Mouse (Mus musculus) G1E (cell line): ENCODE results near the gene Serp1. TPM values are rescaled to one million over a fixed set of nuclear protein-coding genes. Genes with fewer than 3 reads are reported as not detected.

Source experiments
- ATAC-seq: 2 replicates; pipeline ENCODE4 v1.8.0; 2016; ENCODE audit warnings: mild to moderate bottlenecking; ENCODE audit not compliant: insufficient number of reproducible peaks, poor library complexity, low FRiP score, severe bottlenecking; ENCODE audit errors: extremely low read depth
- DNase-seq: peaks from one replicate; pipeline ENCODE4 v3.0.0; 2012; ENCODE audit warnings: low spot score
- H3K27me3 ChIP-seq: 2 replicates; pipeline ENCODE4 v1.6.1; 2012; ENCODE audit warnings: mild to moderate bottlenecking, low read length, inconsistent platforms; ENCODE audit not compliant: insufficient read depth
- H3K36me3 ChIP-seq: replicated peaks from 2 replicates; pipeline ENCODE3; 2012; ENCODE audit warnings: mild to moderate bottlenecking, inconsistent platforms
- H3K4me1 ChIP-seq: 2 replicates; pipeline ENCODE4 v1.6.1; 2012; ENCODE audit warnings: low read depth, low read length, inconsistent platforms, mixed read lengths; ENCODE audit not compliant: insufficient read depth
- H3K4me3 ChIP-seq: 2 replicates; pipeline ENCODE4 v1.5.1; 2012; ENCODE audit warnings: low read depth, mild to moderate bottlenecking, inconsistent platforms, low read length, moderate library complexity, mixed read lengths
- H3K9me3 ChIP-seq: replicated peaks from 2 replicates; pipeline ENCODE4 v1.6.1; 2012; ENCODE audit warnings: inconsistent platforms
- CTCF ChIP-seq: IDR thresholded peaks from 2 replicates; pipeline ENCODE4 v1.5.1; 2012; ENCODE audit warnings: low read depth, low read length, inconsistent platforms, mixed read lengths
- GATA1 ChIP-seq: IDR thresholded peaks from 2 replicates; pipeline ENCODE4 v1.6.1; 2012; ENCODE audit warnings: borderline replicate concordance, low read length, inconsistent platforms, mixed read lengths
- GATA2 ChIP-seq: IDR thresholded peaks from 2 replicates; pipeline ENCODE4 v1.6.1; 2012; ENCODE audit warnings: low read depth, low read length, inconsistent platforms, borderline replicate concordance
- POLR2AphosphoS5 ChIP-seq: IDR thresholded peaks from 2 replicates; pipeline ENCODE4 v1.6.1; 2012; ENCODE audit warnings: low read depth, low read length, inconsistent platforms; ENCODE audit not compliant: insufficient replicate concordance
- TAL1 ChIP-seq: conservative IDR thresholded peaks from 2 replicates; pipeline ENCODE4 v1.6.1; 2012; ENCODE audit warnings: low read depth, low read length, inconsistent platforms, mixed read lengths
- polyA plus RNA-seq: library from polyadenylated mRNA; stranded (reverse); fragments of >175 nt; gene quantifications from 2 replicates; pipeline ENCODE4 v1.2.3, GENCODE M21; 2012
- total RNA-seq, 2 experiments: library from RNA; stranded (forward) in 1 of 2; stranded (reverse) in 1 of 2; fragments of 200-1000 nt in 1 of 2; fragments of >200 nt in 1 of 2; fragmentation: Nextera tagmentation in 1 of 2; gene quantifications; 2 replicates each; pipeline ENCODE4 v1.2.3; 2014 to 2017

Gene Serp1
- 102 and 130 TPM in 2 replicates for total RNA-seq (2014; fragmentation: Nextera tagmentation)
- total RNA-seq (2017) = 89.9 and 91.3 TPM in 2 replicates
- polyA plus RNA-seq = 60.5 and 72.2 TPM in 2 replicates

- Histone ChIP-seq H3K4me3 (peak within 1 kb of the TSS; percentile 96), H3K27me3 (no peaks in the 10 kb centered on the region), H3K9me3 (no peaks in the 10 kb centered on the region), H3K4me1 (peaks cover 32% of the 10 kb centered on the region), H3K36me3 (peaks cover 45% of the 10 kb centered on the region)
- DNase-seq (peak; percentile 85), ATAC-seq (peak; percentile 91)
- TF ChIP-seq CTCF (no peak), GATA2 (no peak), GATA1 (no peak), TAL1 (no peak), POLR2AphosphoS5 (no peak)
Measured at GRCm38 (mm10) chr3:58525652-58526407, at the start of gene Serp1, which contains the start of gene Eif2a. Gene Serp1, minus strand, starts transcription at chr3:58525892. Gene Eif2a, plus strand, starts transcription at chr3:58525821.

DNA sequence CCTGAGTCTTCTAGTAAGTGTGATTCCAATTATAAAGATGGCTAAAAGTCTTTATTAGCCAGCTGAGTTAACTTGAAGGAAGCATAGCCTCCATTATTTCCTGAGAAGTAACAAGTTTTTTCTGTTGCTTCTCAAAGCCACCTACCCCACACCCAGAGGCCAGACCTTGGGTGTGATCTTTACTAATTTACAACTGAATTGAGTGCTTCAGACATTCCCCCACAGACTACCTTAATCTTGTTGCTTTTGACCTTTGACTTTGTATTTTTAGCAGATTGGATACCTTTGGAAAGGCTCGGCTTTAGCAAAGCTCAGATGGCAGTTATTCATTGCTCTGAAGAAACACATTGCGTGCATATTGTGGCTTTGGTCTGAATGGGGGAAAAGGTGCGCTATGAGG lies 45.1 kb upstream of the Serp1 start:
- H3K27me3 ChIP-seq = no peaks in the 10 kb centered on the region
- H3K4me1 ChIP-seq = peaks cover 1% of the 10 kb centered on the region
- TF ChIP-seq CTCF (no peak), TAL1 (no peak), GATA1 (no peak), POLR2AphosphoS5 (no peak), GATA2 (no peak)
- no peak for ATAC-seq
- no peaks in the 10 kb centered on the region for H3K36me3 ChIP-seq
- H3K9me3 ChIP-seq = no peaks in the 10 kb centered on the region
- H3K4me3 ChIP-seq = no peak overlapping the region
- no peak for DNase-seq

DNA sequence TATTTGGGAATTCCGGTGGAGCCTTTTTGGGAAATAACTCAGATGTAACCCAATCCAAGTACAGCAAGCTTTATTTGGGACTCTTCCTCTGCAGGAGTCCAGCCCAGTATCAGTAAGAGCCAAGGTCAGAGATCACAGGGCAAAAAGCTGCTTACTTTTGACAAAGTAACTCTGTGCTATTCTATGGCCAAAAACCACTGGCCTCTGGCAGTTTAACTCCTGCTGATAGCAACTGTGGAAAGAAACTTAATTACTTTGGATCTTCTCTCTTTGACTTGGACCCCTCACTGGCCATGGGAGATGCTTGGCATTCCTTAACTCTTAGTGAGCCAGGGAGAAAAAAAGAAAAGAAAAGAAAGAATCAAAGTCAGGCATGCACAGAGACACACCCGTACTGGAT lies 35.7 kb upstream of the Serp1 start:
- no peak for ATAC-seq
- Histone ChIP-seq H3K4me3 (no peak overlapping the region), H3K4me1 (0 out of 2 replicates have a peak, but pooled peaks cover 3% of the 10 kb centered on the region), H3K27me3 (no peaks in the 10 kb centered on the region), H3K9me3 (peaks cover 6% of the 10 kb centered on the region), H3K36me3 (peaks cover 23% of the 10 kb centered on the region)
- no peak for TF ChIP-seq POLR2AphosphoS5
- TF ChIP-seq GATA1 = no peak
- TF ChIP-seq TAL1 = no peak
- no peak for TF ChIP-seq CTCF
- TF ChIP-seq GATA2 = no peak
- no peak for DNase-seq

DNA sequence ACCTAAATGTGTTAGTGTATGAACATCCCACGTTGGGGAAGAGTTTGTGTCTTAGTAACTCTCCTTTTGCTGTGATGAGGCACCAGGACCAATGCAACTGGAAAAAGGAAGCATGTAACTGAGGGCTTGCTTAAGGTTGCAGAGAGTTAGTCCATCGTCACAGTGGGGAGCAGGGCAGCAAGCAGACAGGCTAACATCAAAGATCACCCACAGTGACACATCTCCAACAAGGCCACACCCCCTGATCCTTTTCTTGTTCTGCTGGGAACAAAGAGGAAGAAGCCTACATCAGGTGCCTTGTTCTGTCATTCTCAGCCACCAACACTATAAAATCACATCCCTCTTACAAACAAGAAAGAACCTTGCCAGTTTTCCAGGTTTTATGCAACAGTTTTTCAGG lies 34.2 kb upstream of the Serp1 start:
- DNase-seq (no peak), ATAC-seq (no peak)
- TF ChIP-seq POLR2AphosphoS5 = no peak
- TF ChIP-seq TAL1 = no peak
- TF ChIP-seq GATA2 = no peak
- no peak for TF ChIP-seq GATA1
- TF ChIP-seq CTCF = no peak
- H3K36me3 ChIP-seq = peaks cover 38% of the 10 kb centered on the region
- H3K4me1 ChIP-seq = 0 out of 2 replicates have a peak, but pooled peaks cover 3% of the 10 kb centered on the region
- no peaks in the 10 kb centered on the region for H3K27me3 ChIP-seq
- H3K9me3 ChIP-seq = peaks cover 6% of the 10 kb centered on the region
- H3K4me3 ChIP-seq = no peak overlapping the region

GRCm38 (mm10) chr3:58556649-58557048 lies 31.0 kb upstream of the Serp1 start:
- no peak for ATAC-seq
- peaks cover 66% of the 10 kb centered on the region for H3K36me3 ChIP-seq
- DNase-seq = no peak

DNA sequence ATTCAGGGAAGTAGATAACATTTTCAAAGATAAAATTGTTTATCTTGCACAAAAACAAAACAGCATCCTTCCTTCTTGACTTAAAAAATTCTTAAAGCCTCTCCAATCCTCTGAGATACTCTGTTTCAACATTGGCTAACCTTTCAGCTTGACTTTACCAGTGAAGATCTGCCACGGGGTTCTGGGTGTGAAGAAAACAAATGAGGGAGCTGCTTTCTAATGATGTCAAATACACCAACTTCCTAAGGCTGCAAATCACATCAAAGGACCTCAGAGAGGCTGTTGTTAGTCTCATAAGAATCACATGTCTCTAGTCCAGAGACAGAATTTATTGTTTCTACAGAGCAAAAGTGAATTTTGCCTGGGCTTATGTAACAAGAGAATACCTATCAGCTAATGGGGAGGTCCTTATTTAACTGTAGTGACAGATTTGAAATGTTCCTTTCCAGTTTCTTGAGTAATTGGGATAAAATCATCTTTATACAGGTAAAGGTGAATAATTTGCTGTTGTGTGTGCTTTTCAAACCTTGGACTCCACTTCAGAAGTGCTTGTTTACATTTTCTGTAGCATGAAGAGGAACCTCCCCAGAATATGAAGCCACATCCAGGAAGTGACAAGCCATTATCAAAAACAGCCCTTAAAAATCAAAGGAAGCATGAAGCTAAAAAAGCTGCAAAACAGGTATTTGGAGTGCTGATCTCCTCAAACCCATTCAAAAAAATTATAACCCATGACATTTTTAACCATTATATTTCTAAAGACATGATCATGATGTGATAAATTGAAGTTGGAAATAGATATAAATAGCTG lies 26.5 kb upstream of the Serp1 start:
- H3K27me3 ChIP-seq = no peaks in the 10 kb centered on the region
- H3K9me3 ChIP-seq = no peaks in the 10 kb centered on the region
- DNase-seq (no peak), ATAC-seq (no peak)
- H3K36me3 ChIP-seq = peaks cover 83% of the 10 kb centered on the region
- no peak overlapping the region for H3K4me3 ChIP-seq
- TF ChIP-seq CTCF = no peak
- TF ChIP-seq TAL1 = no peak
- H3K4me1 ChIP-seq = peaks cover 6% of the 10 kb centered on the region; the same call in 1 of the 2 replicates

More at GRCm38 (mm10) chr3:58556649-58557048, 31.0 kb upstream of the Serp1 start:
- Histone ChIP-seq H3K27me3 (no peaks in the 10 kb centered on the region), H3K4me3 (no peak overlapping the region), H3K9me3 (no peaks in the 10 kb centered on the region), H3K4me1 (peaks cover 8% of the 10 kb centered on the region; the same call in 1 of the 2 replicates)
- TF ChIP-seq TAL1 (no peak), POLR2AphosphoS5 (no peak), GATA2 (no peak), GATA1 (no peak), CTCF (no peak)
